Mouse (Mus musculus) kidney, adult 2 months (tissue): Measurements from ENCODE around the gene Anxa6.

Source experiments
- CTCF ChIP-seq: fragments of 200-500 bp; conservative IDR thresholded peaks from 2 replicates; pipeline ENCODE4 v1.5.1; 2011; ENCODE audit warnings: low read depth, mild to moderate bottlenecking, control low read depth, low read length, moderate library complexity, mixed read lengths; ENCODE audit not compliant: insufficient read depth, insufficient read length
- POLR2A ChIP-seq: fragments of 200-500 bp; IDR thresholded peaks from one replicate; pipeline ENCODE4 v1.6.1; 2011; ENCODE audit warnings: low read depth, low read length, control low read depth

GRCm38 (mm10) chr11:54981630-54982029 is 51.6 kb downstream of the Anxa6 start:
- no peak for TF ChIP-seq CTCF
- no peak for TF ChIP-seq POLR2A
